Mouse (Mus musculus) liver, embryonic 15.5 days (tissue): Measurements from ENCODE around the gene Erbb3. TPM values are rescaled to one million over a fixed set of nuclear protein-coding genes. Genes with fewer than 3 reads are reported as not detected.
A peak's percentile ranks its signal among the peaks of the same experiment; 100 is the strongest.

Experiments used
- ATAC-seq: fragments of 200-750 bp; cut with Nextera tagmentation; 2 replicates; pipeline ENCODE4 v1.8.0; 2017; ENCODE audit warnings: moderate number of reproducible peaks, mild to moderate bottlenecking, moderate library complexity; ENCODE audit not compliant: insufficient read depth
- H3K27ac ChIP-seq: fragments of 300-500 bp; sonication (generic); replicated peaks from 2 replicates; pipeline ENCODE4 v1.5.1; 2015; ENCODE audit warnings: mild to moderate bottlenecking, inconsistent platforms
- H3K27me3 ChIP-seq: fragments of 300-500 bp; sonication (generic); 2 replicates; pipeline ENCODE4 v1.6.1; 2015; ENCODE audit warnings: mild to moderate bottlenecking, inconsistent platforms
- H3K36me3 ChIP-seq: fragments of 300-500 bp; sonication (generic); replicated peaks from 2 replicates; pipeline ENCODE4 v1.6.1; 2015; ENCODE audit warnings: moderate library complexity, mild to moderate bottlenecking, inconsistent platforms
- H3K4me1 ChIP-seq: fragments of 300-500 bp; sonication (generic); replicated peaks from 2 replicates; pipeline ENCODE4 v1.6.1; 2015; ENCODE audit warnings: inconsistent platforms
- H3K4me2 ChIP-seq: fragments of 300-500 bp; sonication (generic); 2 replicates; pipeline ENCODE4 v1.6.1; 2015; ENCODE audit warnings: moderate library complexity, mild to moderate bottlenecking, inconsistent platforms
- H3K4me3 ChIP-seq: fragments of 300-500 bp; sonication (generic); replicated peaks from 2 replicates; pipeline ENCODE4 v1.5.1; 2015; ENCODE audit warnings: mild to moderate bottlenecking, inconsistent platforms
- H3K9ac ChIP-seq: fragments of 300-500 bp; sonication (generic); 2 replicates; pipeline ENCODE4 v1.6.1; 2015; ENCODE audit warnings: moderate library complexity, mild to moderate bottlenecking, inconsistent platforms
- H3K9me3 ChIP-seq: fragments of 300-500 bp; sonication (generic); replicated peaks from 2 replicates; pipeline ENCODE4 v1.6.1; 2016; ENCODE audit warnings: inconsistent platforms
- WGBS: fragments of 180-500 bp; shearing (Covaris S2); methylation state at CpG from one replicate; pipeline ENCODE4 v1.1.7; 2015; ENCODE audit warnings: mixed read lengths; ENCODE audit not compliant: insufficient replicate concordance; 5-methylcytosine and 5-hydroxymethylcytosine counted together
- microRNA-seq: library from miRNA; unstranded; fragments of <30 nt; microRNA quantifications from one replicate; pipeline ENCODE4, GENCODE M21; 2016
- polyA plus RNA-seq: library from polyadenylated mRNA; unstranded; fragments of >200 nt; fragmentation: Nextera tagmentation; extraction: Ambion mirVana; gene quantifications from 2 replicates; pipeline ENCODE4 v1.2.1, GENCODE M21; 2015

Gene Erbb3
- polyA plus RNA-seq, 1 experiment from 2014 or later: 3.1 TPM

- no peaks in the 10 kb centered on the region for H3K9me3 ChIP-seq
- under 1% methylated on average over 58 of the region's 58 CpGs for WGBS
- peak; percentile 23 for ATAC-seq
- H3K4me1 ChIP-seq: peaks cover 35% of the 10 kb centered on the region
- H3K4me3 ChIP-seq: peak overlapping the region; percentile 78
- peak overlapping the region; percentile 99 for H3K4me2 ChIP-seq
- peaks cover 24% of the 10 kb centered on the region for H3K36me3 ChIP-seq
- peak overlapping the region; percentile 92 for H3K27ac ChIP-seq
- peak overlapping the region; percentile 89 for H3K9ac ChIP-seq
- no peaks in the 10 kb centered on the region for H3K27me3 ChIP-seq
Measured at GRCm38 (mm10) chr10:128524732-128525662, 64.5 kb downstream of the Erbb3 start.

DNA sequence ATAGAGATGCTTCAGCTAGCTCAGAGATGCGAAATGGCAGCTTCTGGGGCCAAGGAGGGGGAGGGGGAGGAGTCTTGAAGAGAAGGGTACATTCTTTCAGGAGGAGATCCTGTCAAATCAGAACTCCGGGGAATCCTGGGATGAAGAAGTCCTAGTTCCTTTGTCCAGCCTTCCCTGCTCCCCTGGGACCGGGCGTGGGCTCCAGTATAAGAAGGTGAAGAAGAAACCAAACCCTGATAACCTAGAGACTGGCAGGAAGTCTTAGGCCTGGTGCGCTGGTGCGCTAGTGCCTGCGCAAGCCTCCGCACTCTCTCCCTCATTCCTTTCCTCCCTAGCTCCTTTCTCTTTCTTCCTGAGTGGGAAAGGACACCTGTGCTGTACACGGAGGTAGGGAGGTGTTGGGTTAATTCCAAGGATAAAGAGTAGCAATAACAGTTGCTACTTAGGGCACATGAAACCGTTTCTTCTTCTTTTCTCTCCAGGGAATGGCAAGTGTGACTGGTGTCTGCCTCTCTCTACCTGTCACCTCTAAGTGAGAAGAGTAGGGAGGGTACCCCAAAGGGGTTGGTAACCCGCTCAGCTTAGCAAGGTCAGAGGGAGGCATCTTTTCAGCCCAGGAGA, 65.2 kb downstream of the Erbb3 start:
- no peak for ATAC-seq
- H3K27ac ChIP-seq: peak overlapping the region; percentile 92; the same call in 1 of the 2 replicates
- H3K36me3 ChIP-seq: peaks cover 29% of the 10 kb centered on the region
- 21% methylated on average over 11 of the region's 11 CpGs for WGBS
- peak overlapping the region; percentile 99 for H3K4me2 ChIP-seq
- H3K27me3 ChIP-seq: no peaks in the 10 kb centered on the region
- peaks cover 35% of the 10 kb centered on the region for H3K4me1 ChIP-seq
- H3K9ac ChIP-seq: peak overlapping the region; percentile 89; the same call in 1 of the 2 replicates
- H3K4me3 ChIP-seq: peak overlapping the region; percentile 78
- H3K9me3 ChIP-seq: no peaks in the 10 kb centered on the region

- 63% methylated on average over 6 of the region's 6 CpGs for WGBS
- Histone ChIP-seq H3K4me3 (no peak overlapping the region), H3K9me3 (no peaks in the 10 kb centered on the region), H3K4me1 (peaks cover 41% of the 10 kb centered on the region), H3K4me2 (no peak overlapping the region), H3K36me3 (peaks cover 44% of the 10 kb centered on the region), H3K9ac (no peak overlapping the region), H3K27me3 (no peaks in the 10 kb centered on the region), H3K27ac (no peak overlapping the region)
- no peak for ATAC-seq
Measured at GRCm38 (mm10) chr10:128522351-128522750, 67.1 kb downstream of the Erbb3 start.

GRCm38 (mm10) chr10:128520591-128520990, 68.9 kb downstream of the Erbb3 start:
- no peak overlapping the region for H3K4me3 ChIP-seq
- peaks cover 44% of the 10 kb centered on the region for H3K4me1 ChIP-seq
- no peaks in the 10 kb centered on the region for H3K27me3 ChIP-seq
- H3K4me2 ChIP-seq: no peak overlapping the region
- H3K36me3 ChIP-seq: peaks cover 58% of the 10 kb centered on the region
- H3K9me3 ChIP-seq: no peaks in the 10 kb centered on the region
- ATAC-seq: no peak
- H3K27ac ChIP-seq: no peak overlapping the region
- WGBS: 85% methylated on average over 16 of the region's 16 CpGs
- H3K9ac ChIP-seq: no peak overlapping the region

- no peak for ATAC-seq
- Histone ChIP-seq H3K27me3 (no peaks in the 10 kb centered on the region), H3K36me3 (peaks cover 66% of the 10 kb centered on the region), H3K27ac (no peak overlapping the region), H3K4me3 (no peak overlapping the region), H3K9ac (no peak overlapping the region), H3K4me2 (no peak overlapping the region), H3K9me3 (no peaks in the 10 kb centered on the region), H3K4me1 (peaks cover 35% of the 10 kb centered on the region)
- 76% methylated on average over 7 of the region's 7 CpGs for WGBS
Measured at GRCm38 (mm10) chr10:128518833-128519232, 70.6 kb downstream of the Erbb3 start.

Small RNAs within 50 kb of the gene (microRNA-seq; reads per million reads assigned to microRNA genes)
- gene Gm47275 (not detected), gene Mir6917 (not detected)

Other genes with a start within 250 kb of the Erbb3 start
- 4.6 and 5.2 TPM in 2 replicates for gene Coq10a, start 220.7 kb downstream of the Erbb3 start, polyA plus RNA-seq
- 4.9 and 5.6 TPM in 2 replicates for gene Ankrd52, start 212.5 kb downstream of the Erbb3 start, polyA plus RNA-seq
- 69.9 and 90.8 TPM in 2 replicates for gene Slc39a5, start 188.4 kb downstream of the Erbb3 start, polyA plus RNA-seq
- 35.3 and 37.5 TPM in 2 replicates for gene Nabp2, start 178.2 kb downstream of the Erbb3 start, polyA plus RNA-seq
- 8.5 and 9.6 TPM in 2 replicates for gene Rnf41, start 178.0 kb downstream of the Erbb3 start, polyA plus RNA-seq
- gene Smarcc2, start 130.4 kb downstream of the Erbb3 start, polyA plus RNA-seq: 23.5 and 23.6 TPM in 2 replicates
- 483 and 484 TPM in 2 replicates for gene Myl6, start 95.5 kb downstream of the Erbb3 start, polyA plus RNA-seq
- 1.4 and 1.7 TPM in 2 replicates for gene Myl6b, start 91.0 kb downstream of the Erbb3 start, polyA plus RNA-seq
- 11.8 and 12.6 TPM in 2 replicates for gene Esyt1, start 63.8 kb downstream of the Erbb3 start, polyA plus RNA-seq
- 4.9 and 5.8 TPM in 2 replicates for gene Zc3h10, start 41.9 kb downstream of the Erbb3 start, polyA plus RNA-seq
- 1,944 and 2,155 TPM in 2 replicates for gene Rpl41, start 40.3 kb downstream of the Erbb3 start, polyA plus RNA-seq
- 118 and 119 TPM in 2 replicates for gene Pa2g4, start 23.7 kb downstream of the Erbb3 start, polyA plus RNA-seq
- gene Rps26, start 37.1 kb upstream of the Erbb3 start, polyA plus RNA-seq: 296 and 352 TPM in 2 replicates
- gene Ikzf4, start 56.3 kb upstream of the Erbb3 start, polyA plus RNA-seq: 0.12 TPM in 2 replicates
- gene Suox, start 84.4 kb upstream of the Erbb3 start, polyA plus RNA-seq: 14.3 and 14.7 TPM in 2 replicates
- gene Rab5b, start 106.6 kb upstream of the Erbb3 start, polyA plus RNA-seq: 33.5 and 36.7 TPM in 2 replicates
- gene Pmel, start 114.5 kb upstream of the Erbb3 start, polyA plus RNA-seq: 0.60 and 0.68 TPM in 2 replicates
- 53.7 and 56.6 TPM in 2 replicates for gene Cdk2, start 115.4 kb upstream of the Erbb3 start, polyA plus RNA-seq
- 2.4 and 3.0 TPM in 2 replicates for gene Dgka, start 155.2 kb upstream of the Erbb3 start, polyA plus RNA-seq
- gene Pym1, start 158.2 kb upstream of the Erbb3 start, polyA plus RNA-seq: 13.3 and 14.8 TPM in 2 replicates
- gene Mmp19, start 201.3 kb upstream of the Erbb3 start, polyA plus RNA-seq: 10.5 and 11.3 TPM in 2 replicates
- 18.3 and 21.1 TPM in 2 replicates for gene Dnajc14, start 214.4 kb upstream of the Erbb3 start, polyA plus RNA-seq
- 2.1 and 2.9 TPM in 2 replicates for gene Tmem198b, start 214.7 kb upstream of the Erbb3 start, polyA plus RNA-seq
- gene Sarnp, start 227.7 kb upstream of the Erbb3 start, polyA plus RNA-seq: 89.5 and 99.7 TPM in 2 replicates
- 73.9 and 75.5 TPM in 2 replicates for gene Ormdl2, start 232.0 kb upstream of the Erbb3 start, polyA plus RNA-seq